Mouse (Mus musculus) T-helper 2 cell (primary cell): Measurements from ENCODE around the gene Chpf2.

ENCODE experiments used
- in situ Hi-C: fragments of 300-600 bp; cut with MboI, MseI; formaldehyde crosslinking; loops from one replicate; pipeline ENCODE4 v1.15.1; 2025; ENCODE audit warnings: high pct_unique_total_duplicates

Gene Chpf2

GRCm38 (mm10) chr5:24604656-24605100, 18.1 kb downstream of the Chpf2 start:
- in situ Hi-C loops, result no loop called here

GRCm38 (mm10) chr5:24605321-24605979, 18.9 kb downstream of the Chpf2 start:
- in situ Hi-C loops, result no loop called here

- in situ Hi-C loops, result no loop called here
Observed at GRCm38 (mm10) chr5:24605980-24606665, 19.6 kb downstream of the Chpf2 start.

- in situ Hi-C loops, result no loop called here
Observed at GRCm38 (mm10) chr5:24609388-24609787, 22.8 kb downstream of the Chpf2 start.

- in situ Hi-C loops, result no loop called here
Observed at GRCm38 (mm10) chr5:24611366-24612301, 25.1 kb downstream of the Chpf2 start.

GRCm38 (mm10) chr5:24612302-24612649, 25.7 kb downstream of the Chpf2 start:
- in situ Hi-C loops, result no loop called here

GRCm38 (mm10) chr5:24615097-24615496, 28.6 kb downstream of the Chpf2 start:
- in situ Hi-C loops, result no loop called here

- in situ Hi-C loops, result no loop called here
Observed at GRCm38 (mm10) chr5:24618921-24619320, 32.4 kb downstream of the Chpf2 start.

- in situ Hi-C loops, result no loop called here
Observed at GRCm38 (mm10) chr5:24620116-24620515, 33.6 kb downstream of the Chpf2 start.

GRCm38 (mm10) chr5:24620626-24621025, 34.1 kb downstream of the Chpf2 start:
- in situ Hi-C loops, result no loop called here

- in situ Hi-C loops, result no loop called here
Observed at GRCm38 (mm10) chr5:24622386-24623040, 36.0 kb downstream of the Chpf2 start.

GRCm38 (mm10) chr5:24623041-24623985, 36.8 kb downstream of the Chpf2 start:
- in situ Hi-C loops, result no loop called here

- in situ Hi-C loops, result no loop called here
Observed at GRCm38 (mm10) chr5:24623986-24624821, 37.7 kb downstream of the Chpf2 start, which contains the start of gene Smarcd3. Smarcd3 (minus strand) TSS chr5:24624411.

- in situ Hi-C loops, result no loop called here
Observed at GRCm38 (mm10) chr5:24624822-24625120, 38.2 kb downstream of the Chpf2 start.

GRCm38 (mm10) chr5:24629712-24630111, 43.2 kb downstream of the Chpf2 start:
- in situ Hi-C loops, result no loop called here

GRCm38 (mm10) chr5:24635093-24635492, 48.6 kb downstream of the Chpf2 start:
- in situ Hi-C loops, result no loop called here

- in situ Hi-C loops, result no loop called here
Observed at GRCm38 (mm10) chr5:24635526-24636141, 49.1 kb downstream of the Chpf2 start.

GRCm38 (mm10) chr5:24636987-24637386, 50.4 kb downstream of the Chpf2 start:
- in situ Hi-C loops, result no loop called here

GRCm38 (mm10) chr5:24638131-24638530, 51.6 kb downstream of the Chpf2 start:
- in situ Hi-C loops, result no loop called here
